Mouse (Mus musculus) heart, postnatal 4 days (tissue): ENCODE measurements around the gene Cul7. TPM values are rescaled to one million over a fixed set of nuclear protein-coding genes. Genes with fewer than 3 reads are reported as not detected.

Source experiments
- DNase-seq: peaks from one replicate; pipeline ENCODE4 v3.0.0; 2021
- total RNA-seq, 2 experiments: library from RNA; stranded (reverse); gene quantifications; 2 replicates each; pipeline ENCODE4 v1.2.3; 2021

The Cul7 gene
- total RNA-seq, 2 experiments from 2014 or later, result 65.5 to 66.6 TPM

DNA sequence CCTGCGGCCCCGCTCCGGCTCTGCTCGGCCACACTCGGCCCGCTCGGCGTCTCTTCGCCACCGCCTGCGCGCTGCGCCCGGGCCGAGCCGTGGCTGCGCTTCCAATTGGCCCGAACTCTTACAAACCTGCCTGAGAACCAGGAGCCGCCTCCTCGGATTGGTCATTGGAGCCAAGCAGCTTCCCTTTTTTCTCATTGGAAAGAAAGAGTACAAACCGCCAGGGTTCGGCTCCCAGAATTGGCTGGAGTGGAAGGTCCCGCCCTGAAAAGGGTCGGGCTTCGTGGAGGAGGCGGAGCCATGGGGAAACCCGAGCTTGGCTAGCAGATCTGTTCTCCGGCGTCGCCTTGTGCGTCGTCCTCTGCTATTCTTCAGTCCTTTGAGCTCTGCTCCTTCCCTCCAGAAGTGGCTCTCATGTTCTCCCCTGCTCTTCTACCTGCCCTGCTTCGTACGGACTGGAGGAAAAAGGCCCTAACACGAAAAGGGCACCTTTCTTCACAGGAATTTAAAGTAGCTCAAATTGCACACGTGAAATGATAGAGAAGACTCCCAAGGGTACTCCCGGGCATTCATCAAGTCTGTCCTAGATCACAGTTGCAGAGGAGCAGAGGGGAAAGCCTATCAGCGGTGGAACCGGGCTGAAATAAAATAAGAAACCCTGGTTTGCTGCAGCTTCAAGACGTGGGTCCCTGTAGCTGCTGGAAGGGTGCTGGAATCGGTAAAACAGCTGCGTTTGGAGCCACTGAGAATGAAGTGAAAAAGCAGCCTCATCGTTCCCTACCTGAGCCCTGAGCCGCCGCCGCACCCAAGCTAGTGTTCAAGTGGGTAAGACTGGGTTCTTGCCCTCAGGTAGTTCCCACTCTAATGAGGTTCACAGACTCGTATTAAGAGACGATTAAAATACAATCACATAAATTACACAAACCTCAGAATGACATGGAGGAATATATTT is 55.0 kb downstream of the Cul7 start, which contains the start of gene Ppp2r5d:
Ppp2r5d (minus strand) TSS at position 225 of the 949 bp plus-strand sequence.
- DNase-seq, result peak; percentile 97

DNA sequence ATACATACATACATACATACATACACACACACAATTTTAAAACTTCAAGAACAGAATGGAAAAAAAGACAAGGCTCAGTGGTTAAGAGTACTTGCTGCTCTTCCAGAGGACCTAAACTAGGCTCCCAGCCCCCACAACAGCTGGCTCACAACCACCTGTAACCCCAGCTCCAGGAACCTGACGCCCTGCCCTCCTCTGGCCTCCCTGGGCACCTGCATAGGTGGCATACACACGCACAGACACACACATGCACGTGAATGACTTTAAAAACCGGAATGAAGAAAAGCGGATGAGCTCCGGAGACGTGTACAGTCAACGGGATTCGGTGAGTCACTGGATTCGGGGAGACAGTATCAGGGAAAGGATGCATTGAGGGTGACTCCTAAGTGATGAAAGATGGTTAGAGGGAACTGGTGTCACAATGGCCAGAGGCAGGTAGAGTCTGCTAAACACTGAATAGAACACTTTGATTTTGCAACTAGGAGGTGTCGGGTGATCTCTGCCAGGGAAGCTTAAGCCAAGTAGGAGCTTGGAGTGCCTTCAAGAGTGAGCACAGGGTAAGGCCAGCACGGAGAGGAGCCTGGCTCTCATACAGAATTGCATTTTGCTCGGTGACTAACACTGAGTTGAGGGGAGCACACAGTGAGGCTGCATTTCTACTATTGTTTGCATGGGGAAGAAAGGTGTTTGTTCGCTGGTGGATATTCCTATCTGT is 56.4 kb downstream of the Cul7 start:
- no peak for DNase-seq

- peak; percentile 95 for DNase-seq
Observed at GRCm38 (mm10) chr17:46710959-46711597, 60.9 kb downstream of the Cul7 start, which contains the start of gene Pex6. Pex6 (plus strand) TSS chr17:46711463.

GRCm38 (mm10) chr17:46711612-46712271 is 61.6 kb downstream of the Cul7 start:
- DNase-seq, result peak; percentile 69

GRCm38 (mm10) chr17:46712442-46712841 is 62.3 kb downstream of the Cul7 start:
- no peak for DNase-seq

GRCm38 (mm10) chr17:46713849-46714248 is 63.7 kb downstream of the Cul7 start:
- DNase-seq, result no peak

Other genes with a start within 250 kb of the Cul7 start
- gene Crip3, start 221.4 kb upstream of the Cul7 start, total RNA-seq, result under 1 TPM; 0.36 to 0.52 TPM
- gene Slc22a7, start 211.9 kb upstream of the Cul7 start, total RNA-seq, result not detected
- gene Ttbk1, start 162.7 kb upstream of the Cul7 start, total RNA-seq, result under 1 TPM; 0.33 to 0.45 TPM
- 10 to 100 TPM in 1 of 2 experiments, 1 to 10 TPM in 1; 9.5 to 10.2 TPM for gene Dnph1, start 153.6 kb upstream of the Cul7 start, total RNA-seq
- 10 to 100 TPM; 12.0 to 12.6 TPM for gene Cul9, start 103.9 kb upstream of the Cul7 start, total RNA-seq
- gene Srf, start 94.2 kb upstream of the Cul7 start, total RNA-seq, result 100 to 1,000 TPM; 184 to 210 TPM
- gene Ptk7, start 20.8 kb upstream of the Cul7 start, total RNA-seq, result 10 to 100 TPM; 34.8 to 36.2 TPM
- gene Klc4, start 4.3 kb upstream of the Cul7 start, total RNA-seq, result 10 to 100 TPM; 18.9 TPM
- 100 to 1,000 TPM; 107 to 109 TPM for gene Mrpl2, start 4.1 kb upstream of the Cul7 start, total RNA-seq
- gene Rrp36, start 24.0 kb downstream of the Cul7 start, total RNA-seq, result 10 to 100 TPM; 16.7 TPM
- 10 to 100 TPM; 62.9 to 66.8 TPM for gene Mea1, start 28.5 kb downstream of the Cul7 start, total RNA-seq
- gene Klhdc3, start 30.6 kb downstream of the Cul7 start, total RNA-seq, result 100 to 1,000 TPM; 138 to 140 TPM
- gene Ppp2r5d, start 54.8 kb downstream of the Cul7 start, total RNA-seq, result 10 to 100 TPM; 41.5 to 42.9 TPM
- gene Pex6, start 61.1 kb downstream of the Cul7 start, total RNA-seq, result 10 to 100 TPM; 12.0 to 14.4 TPM
- gene Gnmt, start 78.8 kb downstream of the Cul7 start, total RNA-seq, result under 1 TPM; 0.55 to 0.74 TPM
- 10 to 100 TPM; 29.4 to 29.7 TPM for gene Cnpy3, start 101.9 kb downstream of the Cul7 start, total RNA-seq
- not detected for gene Ptcra, start 113.4 kb downstream of the Cul7 start, total RNA-seq
- 10 to 100 TPM; 28.6 to 29.9 TPM for gene 2310039H08Rik, start 122.3 kb downstream of the Cul7 start, total RNA-seq
- 10 to 100 TPM; 69.6 to 71.9 TPM for gene Rpl7l1, start 132.3 kb downstream of the Cul7 start, total RNA-seq
- gene Bicral, start 208.1 kb downstream of the Cul7 start, total RNA-seq, result 10 to 100 TPM; 11.8 to 14.0 TPM
- 10 to 100 TPM; 23.5 to 26.2 TPM for gene Tbcc, start 240.3 kb downstream of the Cul7 start, total RNA-seq